Mouse (Mus musculus) thymus, adult 2 months (tissue): Measurements from ENCODE around the gene Camkv. TPM values are rescaled to one million over a fixed set of nuclear protein-coding genes. Genes with fewer than 3 reads are reported as not detected.
A peak's percentile ranks its signal among the peaks of the same experiment; 100 is the strongest.

Experiments
- DNase-seq: peaks from one replicate; pipeline ENCODE4 v3.0.0; 2021
- H3K27ac ChIP-seq: fragments of 200-500 bp; 2 replicates; pipeline ENCODE4 v1.5.1; 2012; ENCODE audit warnings: low read length, control low read depth; ENCODE audit not compliant: control insufficient read depth, insufficient read depth
- H3K27me3 ChIP-seq: fragments of 200-500 bp; 2 replicates; pipeline ENCODE4 v1.6.1; 2012; ENCODE audit warnings: mild to moderate bottlenecking, low read length, moderate library complexity, mixed read lengths; ENCODE audit not compliant: control insufficient read depth, insufficient read depth
- H3K36me3 ChIP-seq: fragments of 200-500 bp; 2 replicates; pipeline ENCODE4 v1.6.1; 2012; ENCODE audit warnings: mild to moderate bottlenecking, low read length, moderate library complexity; ENCODE audit not compliant: control insufficient read depth, insufficient read depth
- H3K4me1 ChIP-seq: fragments of 200-500 bp; replicated peaks from 2 replicates; pipeline ENCODE4 v1.6.1; 2012; ENCODE audit warnings: low read length; ENCODE audit not compliant: control insufficient read depth, insufficient read depth
- H3K4me3 ChIP-seq: fragments of 200-500 bp; 2 replicates; pipeline ENCODE4 v1.5.1; 2012; ENCODE audit warnings: mild to moderate bottlenecking, low read length, control low read depth, moderate library complexity; ENCODE audit not compliant: control insufficient read depth, insufficient read depth
- CTCF ChIP-seq: fragments of 200-500 bp; IDR thresholded peaks from 2 replicates; pipeline ENCODE4 v1.5.1; 2012; ENCODE audit warnings: mild to moderate bottlenecking, control low read depth, low read length, moderate library complexity, borderline replicate concordance; ENCODE audit not compliant: control insufficient read depth, poor library complexity, insufficient read depth; ENCODE audit errors: extremely low read depth
- POLR2A ChIP-seq: fragments of 200-500 bp; IDR thresholded peaks from 2 replicates; pipeline ENCODE4 v1.6.1; 2012; ENCODE audit warnings: mild to moderate bottlenecking, low read length, control low read depth, moderate library complexity; ENCODE audit not compliant: control insufficient read depth, poor library complexity, insufficient read depth; ENCODE audit errors: extremely low read depth
- WGBS: fragments of 180-500 bp; shearing (Covaris S2); methylation state at CpG from one replicate; pipeline ENCODE4 v1.1.7; 2018; 5-methylcytosine and 5-hydroxymethylcytosine counted together
- polyA plus RNA-seq: library from polyadenylated mRNA; depleted of rRNA; stranded (reverse); fragments of >200 nt; gene quantifications from 2 replicates; pipeline ENCODE4 v1.2.3, GENCODE M21; 2012

Camkv gene
- polyA plus RNA-seq, 1 experiment, result 18.7 TPM

DNA sequence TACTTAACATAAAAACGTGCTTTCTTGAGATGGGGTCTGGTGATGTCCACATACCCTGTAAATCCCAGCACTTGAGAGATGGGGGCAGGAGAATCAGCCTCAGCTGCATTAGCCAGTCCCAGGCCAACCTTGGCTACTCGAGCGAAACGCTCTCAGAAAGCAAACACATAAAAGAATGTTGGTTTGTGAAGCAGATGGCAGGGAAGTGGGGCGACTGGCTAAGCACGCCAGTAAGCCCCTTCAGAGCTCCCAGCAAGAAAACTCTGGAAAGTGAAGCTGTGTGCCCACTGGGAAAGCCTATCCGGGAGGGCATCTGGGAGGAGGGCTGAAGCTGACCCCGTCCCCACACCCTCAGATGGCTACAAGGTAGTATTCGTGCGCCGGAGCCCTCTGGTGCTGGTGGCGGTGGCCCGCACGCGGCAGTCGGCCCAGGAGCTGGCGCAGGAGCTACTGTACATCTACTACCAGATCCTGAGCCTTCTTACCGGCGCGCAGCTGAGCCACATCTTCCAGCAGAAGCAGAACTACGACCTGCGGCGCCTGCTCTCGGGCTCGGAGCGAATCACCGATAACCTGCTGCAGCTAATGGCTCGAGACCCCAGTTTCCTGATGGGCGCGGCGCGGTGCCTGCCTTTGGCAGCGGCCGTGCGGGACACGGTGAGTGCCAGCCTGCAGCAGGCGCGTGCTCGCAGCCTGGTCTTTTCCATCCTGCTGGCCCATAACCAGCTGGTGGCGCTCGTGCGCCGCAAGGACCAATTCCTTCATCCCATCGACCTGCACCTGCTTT, 34.4 kb upstream of the Camkv start:
- Histone ChIP-seq H3K36me3 (peaks cover 10% of the 10 kb centered on the region), H3K4me3 (no peak overlapping the region)

DNA sequence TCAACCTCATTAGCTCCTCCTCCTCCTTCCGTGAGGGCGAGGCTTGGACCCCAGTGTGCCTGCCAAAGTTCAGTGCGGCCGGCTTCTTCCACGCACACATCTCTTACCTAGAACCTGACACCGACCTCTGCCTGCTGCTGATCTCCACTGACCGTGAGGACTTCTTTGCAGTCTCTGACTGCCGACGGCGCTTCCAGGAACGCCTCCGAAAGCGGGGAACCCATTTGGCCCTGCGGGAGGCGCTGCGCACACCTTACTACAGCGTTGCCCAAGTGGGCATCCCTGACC, 33.9 kb upstream of the Camkv start:
- 83% methylated on average over 17 of the region's 17 CpGs for WGBS
- TF ChIP-seq POLR2A, result no peak
- TF ChIP-seq CTCF, result no peak
- no peak for DNase-seq
- Histone ChIP-seq H3K4me3 (no peak overlapping the region), H3K27me3 (no peaks in the 10 kb centered on the region), H3K36me3 (peaks cover 8% of the 10 kb centered on the region), H3K4me1 (peaks cover 3% of the 10 kb centered on the region), H3K27ac (no peak overlapping the region)

More for the DNA sequence above, 34.4 kb upstream of the Camkv start:
- TF ChIP-seq POLR2A, result no peak
- no peak for TF ChIP-seq CTCF
- 70% methylated on average over 44 of the region's 44 CpGs for WGBS
- Histone ChIP-seq H3K4me1 (no peaks in the 10 kb centered on the region), H3K27ac (no peak overlapping the region), H3K27me3 (no peaks in the 10 kb centered on the region)
- peak; percentile 45 for DNase-seq

DNA sequence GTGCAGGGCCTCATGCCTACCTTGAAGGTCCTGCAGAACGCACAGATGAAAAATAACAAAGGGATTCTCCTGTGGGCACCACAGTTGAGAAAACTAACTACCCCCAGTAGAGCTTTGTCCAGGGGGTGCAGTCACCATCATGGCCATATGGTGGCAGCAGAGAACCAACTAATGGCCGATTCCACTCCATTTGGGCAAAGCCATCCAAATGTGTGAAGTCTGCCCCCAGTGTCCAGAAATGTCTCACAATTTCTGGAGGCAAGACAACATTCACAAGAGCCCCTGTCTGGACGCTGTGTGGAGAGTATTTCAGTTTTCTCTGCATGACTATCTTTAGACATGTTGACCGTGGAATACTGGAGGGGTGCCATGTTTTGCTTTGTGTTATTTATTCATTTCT, 30.7 kb upstream of the Camkv start:
- peak; percentile 88 for DNase-seq
- whole genome bisulfite sequencing, result 4% methylated on average over 4 of the region's 4 CpGs
- no peak overlapping the region for H3K27ac ChIP-seq

DNA sequence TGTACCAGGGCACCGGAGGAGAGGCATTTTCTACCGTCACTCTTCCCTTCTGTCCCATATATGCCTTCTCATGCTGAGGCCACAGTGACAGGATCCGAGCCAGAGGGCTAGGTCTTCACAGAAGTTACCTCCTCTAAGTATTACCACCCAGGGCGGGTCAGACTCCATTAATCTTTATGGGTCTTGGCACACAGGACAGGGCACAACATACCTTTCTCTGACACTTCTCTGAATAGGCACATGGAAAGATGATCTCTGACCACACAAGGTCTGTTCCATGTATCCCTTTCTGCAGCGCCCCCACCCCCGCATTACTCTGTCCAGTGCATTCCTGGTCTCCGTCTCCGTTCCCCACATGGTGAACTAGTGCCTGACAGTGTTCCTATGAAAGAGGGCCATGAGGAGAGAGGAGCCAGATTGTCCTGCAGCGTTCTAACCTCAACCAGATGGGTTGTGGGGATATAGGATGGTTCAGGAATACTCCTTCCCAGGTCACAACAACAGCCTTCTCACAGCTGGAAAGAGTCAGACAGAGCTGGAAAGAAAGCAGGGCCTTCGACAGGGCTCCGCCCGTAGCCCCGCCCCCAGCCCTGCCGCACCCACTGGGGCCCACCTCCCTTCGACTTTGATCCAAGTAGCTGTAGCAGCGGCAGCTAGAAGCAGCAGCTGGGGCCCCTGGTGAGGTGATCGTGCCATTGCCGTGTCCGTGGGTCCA, 29.1 kb upstream of the Camkv start, which contains the start of gene Mst1r:
Gene Mst1r (plus strand): TSS at position 622 of the 715 bp plus-strand sequence.
- TF ChIP-seq CTCF (no peak; the same call in 1 of the 2 replicates), POLR2A (no peak)
- Histone ChIP-seq H3K4me1 (peaks cover 10% of the 10 kb centered on the region), H3K27me3 (no peaks in the 10 kb centered on the region), H3K4me3 (peak within 1 kb of the TSS; percentile 3; the same call in 1 of the 2 replicates), H3K27ac (no peak within 1 kb of the TSS), H3K36me3 (0 out of 2 replicates have a peak, but pooled peaks cover 3% of the 10 kb centered on the region)
- peak; percentile 77 for DNase-seq
- WGBS, result 42% methylated on average over 19 of the region's 19 CpGs

More for the DNA sequence above, 30.7 kb upstream of the Camkv start:
- H3K4me1 ChIP-seq, result peaks cover 10% of the 10 kb centered on the region
- no peak for TF ChIP-seq POLR2A
- no peak for TF ChIP-seq CTCF
- H3K27me3 ChIP-seq, result no peaks in the 10 kb centered on the region
- H3K36me3 ChIP-seq, result peaks cover 7% of the 10 kb centered on the region; the same call in 1 of the 2 replicates
- no peak overlapping the region for H3K4me3 ChIP-seq

DNA sequence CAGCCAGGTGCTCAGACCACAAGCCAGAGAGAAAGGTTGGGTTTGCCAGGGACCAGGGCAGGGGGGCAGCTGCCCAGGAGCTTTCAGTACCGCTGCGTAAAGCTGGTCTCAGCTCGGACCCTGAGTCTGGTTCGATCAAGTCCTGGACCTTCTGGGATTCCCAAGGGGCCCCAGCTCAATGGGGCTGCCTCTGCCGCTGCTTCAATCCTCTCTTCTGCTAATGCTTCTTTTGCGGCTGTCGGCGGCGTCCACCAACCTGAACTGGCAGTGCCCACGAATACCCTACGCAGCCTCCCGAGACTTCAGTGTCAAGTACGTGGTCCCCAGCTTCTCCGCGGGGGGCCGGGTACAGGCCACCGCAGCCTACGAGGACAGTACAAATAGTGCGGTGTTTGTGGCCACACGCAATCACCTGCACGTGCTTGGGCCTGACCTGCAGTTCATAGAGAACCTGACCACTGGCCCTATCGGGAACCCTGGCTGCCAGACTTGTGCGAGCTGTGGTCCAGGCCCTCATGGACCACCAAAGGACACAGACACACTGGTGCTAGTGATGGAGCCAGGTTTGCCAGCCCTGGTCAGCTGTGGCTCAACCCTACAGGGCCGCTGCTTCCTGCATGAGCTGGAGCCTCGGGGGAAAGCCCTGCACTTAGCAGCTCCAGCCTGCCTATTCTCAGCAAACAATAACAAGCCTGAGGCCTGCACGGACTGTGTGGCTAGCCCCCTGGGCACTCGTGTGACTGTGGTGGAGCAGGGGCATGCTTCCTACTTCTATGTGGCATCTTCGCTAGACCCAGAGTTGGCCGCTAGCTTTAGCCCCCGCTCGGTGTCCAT, 28.3 kb upstream of the Camkv start:
- no peak overlapping the region for H3K27ac ChIP-seq
- H3K27me3 ChIP-seq, result no peaks in the 10 kb centered on the region
- TF ChIP-seq CTCF, result no peak
- TF ChIP-seq POLR2A, result no peak
- peaks cover 10% of the 10 kb centered on the region for H3K4me1 ChIP-seq
- WGBS, result 82% methylated on average over 31 of the region's 31 CpGs
- peak overlapping the region; percentile 3; the same call in 1 of the 2 replicates for H3K4me3 ChIP-seq
- no peaks in the 10 kb centered on the region for H3K36me3 ChIP-seq
- DNase-seq, result no peak

DNA sequence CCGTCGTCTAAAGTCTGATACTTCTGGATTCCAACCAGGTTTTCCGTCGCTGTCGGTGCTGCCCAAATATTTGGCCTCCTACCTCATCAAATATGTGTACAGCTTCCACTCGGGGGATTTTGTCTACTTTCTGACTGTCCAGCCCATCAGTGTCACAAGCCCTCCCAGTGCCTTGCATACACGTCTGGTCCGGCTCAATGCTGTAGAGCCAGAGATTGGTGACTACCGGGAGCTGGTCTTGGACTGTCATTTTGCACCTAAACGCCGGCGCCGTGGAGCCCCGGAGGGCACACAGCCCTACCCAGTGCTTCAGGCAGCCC, 27.7 kb upstream of the Camkv start:
- 95% methylated on average over 14 of the region's 14 CpGs for WGBS
- DNase-seq, result no peak

More for the DNA sequence above, 27.7 kb upstream of the Camkv start:
- Histone ChIP-seq H3K4me1 (peaks cover 10% of the 10 kb centered on the region), H3K27ac (no peak overlapping the region), H3K27me3 (no peaks in the 10 kb centered on the region), H3K4me3 (no peak overlapping the region), H3K36me3 (no peaks in the 10 kb centered on the region)
- TF ChIP-seq POLR2A, result no peak
- no peak for TF ChIP-seq CTCF
